In genomic region chrX:19906646-19907371, GRCm38 (mm10) we compare ENCODE assay signal across 15 mouse cellular contexts.
A peak's percentile ranks its signal among the peaks of the same experiment; 100 is the strongest.
DNase-seq lines count a peak whose midpoint lies in the region; ATAC-seq and TF ChIP-seq lines count a peak whose summit lies in the region.
"Had no signal": no experiment of that assay in that cellular context is flagged by ENCODE, and none has a peak within 500 bp of the region (broad histone marks: within the 10 kb centered on the region; RNA-seq: fewer than 3 reads in every experiment).

No protein-coding gene starts in this region.

- H3K27ac ChIP-seq in kidney, adult 2 months (ENCODE audit: insufficient read depth, low read depth, low read length), result peak overlapping the region; percentile 64
- H3K27ac ChIP-seq in kidney, embryonic 15.5 days, result no peak overlapping the region
- no peak overlapping the region for H3K27ac ChIP-seq in intestine, postnatal 0 days (ENCODE audit: low read depth, low read length)
- H3K27ac ChIP-seq: hindbrain, embryonic 13.5 days; layer of hippocampus, adult 2 months; limb, embryonic 12.5 days; neural tube, embryonic 12.5 days had no signal

- no peak overlapping the region for H3K9ac ChIP-seq in kidney, embryonic 15.5 days
- no peak overlapping the region for H3K9ac ChIP-seq in intestine, postnatal 0 days (ENCODE audit: low read depth, low read length)
- H3K9ac ChIP-seq: hindbrain, embryonic 13.5 days; limb, embryonic 12.5 days; neural tube, embryonic 12.5 days had no signal

- H3K4me2 ChIP-seq in kidney, embryonic 15.5 days, result no peak overlapping the region
- H3K4me2 ChIP-seq in intestine, postnatal 0 days (replicated peaks; ENCODE audit: low read depth), result no peak overlapping the region
- H3K4me2 ChIP-seq: hindbrain, embryonic 13.5 days; limb, embryonic 12.5 days; neural tube, embryonic 12.5 days had no signal

- H3K36me3 ChIP-seq in kidney, adult 2 months (ENCODE audit: control insufficient read depth, insufficient read depth, low read length), result no peaks in the 10 kb centered on the region
- no peaks in the 10 kb centered on the region for H3K36me3 ChIP-seq in kidney, embryonic 15.5 days
- no peaks in the 10 kb centered on the region for H3K36me3 ChIP-seq in intestine, postnatal 0 days (ENCODE audit: control insufficient read depth, insufficient read depth)
- H3K36me3 ChIP-seq: hindbrain, embryonic 13.5 days; limb, embryonic 12.5 days; neural tube, embryonic 12.5 days had no signal

- no peak overlapping the region for H3K4me3 ChIP-seq in kidney, adult 2 months (ENCODE audit: insufficient read depth, low read depth, low read length)
- H3K4me3 ChIP-seq in kidney, embryonic 15.5 days (replicated peaks), result no peak overlapping the region
- H3K4me3 ChIP-seq in intestine, postnatal 0 days (ENCODE audit: low read depth, low read length), result no peak overlapping the region
- H3K4me3 ChIP-seq: hindbrain, embryonic 13.5 days; layer of hippocampus, adult 2 months; limb, embryonic 12.5 days; neural tube, embryonic 12.5 days had no signal

- ATAC-seq in kidney, embryonic 15.5 days (replicated peaks; ENCODE audit: low FRiP score), result no peak
- ATAC-seq in intestine, postnatal 0 days, result no peak

- H3K4me1 ChIP-seq in kidney, adult 2 months (ENCODE audit: control insufficient read depth, insufficient read depth, low read length), result peaks cover 5% of the 10 kb centered on the region; the same call in 1 of the 2 replicates
- no peaks in the 10 kb centered on the region for H3K4me1 ChIP-seq in kidney, embryonic 15.5 days
- H3K4me1 ChIP-seq in intestine, postnatal 0 days (replicated peaks; ENCODE audit: control insufficient read depth, insufficient read depth, low read length), result no peaks in the 10 kb centered on the region
- H3K4me1 ChIP-seq: hindbrain, embryonic 13.5 days; limb, embryonic 12.5 days; neural tube, embryonic 12.5 days had no signal

- no peak for TF ChIP-seq POLR2A in kidney, adult 2 months (IDR thresholded peaks at IDR 0.05; ENCODE audit: low read depth, low read length)

- intact Hi-C loops in heart, postnatal 10 days (cut with DNase I), result no loop called here

- peak; percentile 69 for DNase-seq in kidney, adult 2 months
- DNase-seq in ES-CJ7 (ENCODE audit: low read depth, low spot score), result peak; percentile 90
- DNase-seq in embryo, embryonic 11.5 days (ENCODE audit: low read depth, low spot score), result peak; percentile 5
- peak; percentile 18 to 51 for DNase-seq in kidney, postnatal 36 days
- no peak for DNase-seq in cerebellum, postnatal 4 days (ENCODE audit: low spot score in 2 of 2)
- no peak for DNase-seq in heart, postnatal 10 days
- DNase-seq: cerebellum, postnatal 14 days; right cerebral cortex, postnatal 14 days; thymus, postnatal 36 days had no signal

- no peak for TF ChIP-seq CTCF in kidney, adult 2 months (conservative IDR thresholded peaks at IDR 0.05; ENCODE audit: insufficient read depth, insufficient read length, low read depth, low read length)
- TF ChIP-seq CTCF in intestine, postnatal 0 days (IDR thresholded peaks at IDR 0.05; ENCODE audit: low read depth), result no peak

- H3K9me3 ChIP-seq in kidney, embryonic 15.5 days (replicated peaks), result no peaks in the 10 kb centered on the region
- no peaks in the 10 kb centered on the region for H3K9me3 ChIP-seq in intestine, postnatal 0 days (ENCODE audit: control insufficient read depth)
- H3K9me3 ChIP-seq: hindbrain, embryonic 13.5 days; limb, embryonic 12.5 days; neural tube, embryonic 12.5 days had no signal

- no peaks in the 10 kb centered on the region for H3K27me3 ChIP-seq in kidney, adult 2 months (replicated peaks; ENCODE audit: control insufficient read depth, insufficient read depth, low read length)
- no peaks in the 10 kb centered on the region for H3K27me3 ChIP-seq in kidney, embryonic 15.5 days
- no peaks in the 10 kb centered on the region for H3K27me3 ChIP-seq in intestine, postnatal 0 days (replicated peaks; ENCODE audit: control insufficient read depth, insufficient read depth, low read length)
- H3K27me3 ChIP-seq: hindbrain, embryonic 13.5 days; limb, embryonic 12.5 days; neural tube, embryonic 12.5 days had no signal

Comparison
In these comparisons a context has a peak if more than half of its experiments do, and no peak if none do; other contexts are left out.
1. DNase-seq: peak in kidney, adult 2 months (single experiment), ES-CJ7 (single experiment), embryo, embryonic 11.5 days (single experiment) and kidney, postnatal 36 days (2 of 2); none in cerebellum, postnatal 4 days (0 of 2) and heart, postnatal 10 days (0 of 2).